Mouse (Mus musculus): ENCODE measurements at regions not wholly inside any gene's neighbourhood (a gene's known extent, or its start where the extent isn't known, plus 50 kb on each side); places are given as distances from the start of the nearest gene placed in this dataset.
A peak's percentile ranks its signal among the peaks of the same experiment; 100 is the strongest.

GRCm38 (mm10) chr2:118042380-118043055, 69.2 kb upstream of the Thbs1 start:
- Histone ChIP-seq H3K36me3 (ENCODE audit: poor library complexity, severe bottlenecking) (no peaks in the 10 kb centered on the region), H3K27me3 (no peaks in the 10 kb centered on the region), H3K9ac (no peak overlapping the region), H3K27ac (no peak overlapping the region), H3K4me2 (no peak overlapping the region), H3K4me3 (no peak overlapping the region), H3K4me1 (no peaks in the 10 kb centered on the region), H3K9me3 (replicated peaks) (no peaks in the 10 kb centered on the region)
- ATAC-seq: no peak
- 86% methylated on average over 5 of the region's 5 CpGs for WGBS

GRCm38 (mm10) chr2:118044666-118045065, 67.0 kb upstream of the Thbs1 start:
- WGBS: 89% methylated on average over 1 of the region's 1 CpGs
- Histone ChIP-seq H3K9ac (no peak overlapping the region), H3K4me3 (no peak overlapping the region), H3K36me3 (ENCODE audit: poor library complexity, severe bottlenecking) (no peaks in the 10 kb centered on the region), H3K4me2 (no peak overlapping the region), H3K9me3 (replicated peaks) (no peaks in the 10 kb centered on the region), H3K4me1 (no peaks in the 10 kb centered on the region), H3K27me3 (no peaks in the 10 kb centered on the region), H3K27ac (no peak overlapping the region)
- no peak for ATAC-seq

- Histone ChIP-seq H3K4me1 (no peaks in the 10 kb centered on the region), H3K36me3 (ENCODE audit: poor library complexity, severe bottlenecking) (no peaks in the 10 kb centered on the region), H3K9me3 (replicated peaks) (no peaks in the 10 kb centered on the region), H3K27ac (no peak overlapping the region), H3K27me3 (no peaks in the 10 kb centered on the region), H3K9ac (no peak overlapping the region), H3K4me3 (no peak overlapping the region), H3K4me2 (no peak overlapping the region)
- WGBS: 97% methylated on average over 2 of the region's 2 CpGs
- no peak for ATAC-seq
Observed at GRCm38 (mm10) chr2:118050326-118050725, 61.4 kb upstream of the Thbs1 start.

GRCm38 (mm10) chr2:118051610-118052009, 60.1 kb upstream of the Thbs1 start:
- WGBS: 89% methylated on average over 3 of the region's 3 CpGs
- H3K36me3 ChIP-seq (ENCODE audit: poor library complexity, severe bottlenecking): no peaks in the 10 kb centered on the region
- no peaks in the 10 kb centered on the region for H3K27me3 ChIP-seq
- no peak for ATAC-seq
- no peak overlapping the region for H3K9ac ChIP-seq
- H3K27ac ChIP-seq: no peak overlapping the region
- no peaks in the 10 kb centered on the region for H3K9me3 ChIP-seq (replicated peaks)
- no peak overlapping the region for H3K4me2 ChIP-seq
- no peaks in the 10 kb centered on the region for H3K4me1 ChIP-seq
- H3K4me3 ChIP-seq: no peak overlapping the region

- no peak overlapping the region for H3K4me3 ChIP-seq
- no peaks in the 10 kb centered on the region for H3K9me3 ChIP-seq (replicated peaks)
- H3K4me2 ChIP-seq: no peak overlapping the region
- no peaks in the 10 kb centered on the region for H3K27me3 ChIP-seq
- H3K9ac ChIP-seq: no peak overlapping the region
- ATAC-seq: no peak
- H3K4me1 ChIP-seq: no peaks in the 10 kb centered on the region
- WGBS: 93% methylated on average over 4 of the region's 4 CpGs
- no peaks in the 10 kb centered on the region for H3K36me3 ChIP-seq (ENCODE audit: poor library complexity, severe bottlenecking)
- no peak overlapping the region for H3K27ac ChIP-seq
Observed at GRCm38 (mm10) chr2:118053512-118053911, 58.2 kb upstream of the Thbs1 start.

GRCm38 (mm10) chr2:118058654-118059395, 52.9 kb upstream of the Thbs1 start:
- no peaks in the 10 kb centered on the region for H3K9me3 ChIP-seq (replicated peaks)

GRCm38 (mm10) chr2:118061291-118061690, 50.4 kb upstream of the Thbs1 start:
- Histone ChIP-seq H3K27ac (no peak overlapping the region), H3K4me1 (no peaks in the 10 kb centered on the region), H3K9ac (no peak overlapping the region), H3K4me2 (no peak overlapping the region), H3K4me3 (no peak overlapping the region), H3K9me3 (replicated peaks) (no peaks in the 10 kb centered on the region), H3K27me3 (no peaks in the 10 kb centered on the region), H3K36me3 (ENCODE audit: poor library complexity, severe bottlenecking) (no peaks in the 10 kb centered on the region)
- WGBS: 69% methylated on average over 5 of the region's 5 CpGs
- peak; percentile 51; the same call in 1 of the 2 replicates for ATAC-seq

More at GRCm38 (mm10) chr2:118058654-118059395, 52.9 kb upstream of the Thbs1 start:
- ATAC-seq: no peak
- no peak overlapping the region for H3K4me2 ChIP-seq
- H3K4me1 ChIP-seq: no peaks in the 10 kb centered on the region
- H3K36me3 ChIP-seq (ENCODE audit: poor library complexity, severe bottlenecking): no peaks in the 10 kb centered on the region
- WGBS: 89% methylated on average over 6 of the region's 6 CpGs
- no peak overlapping the region for H3K27ac ChIP-seq
- no peak overlapping the region for H3K9ac ChIP-seq
- H3K4me3 ChIP-seq: no peak overlapping the region
- H3K27me3 ChIP-seq: no peaks in the 10 kb centered on the region
